Mouse (Mus musculus): ENCODE measurements around the gene Pgp.
"Not testable (repeated sequence)": the region's sequence is repeated elsewhere in the genome, so short reads cannot be mapped to it uniquely, and the experiment has no call there.

Pgp gene

DNA sequence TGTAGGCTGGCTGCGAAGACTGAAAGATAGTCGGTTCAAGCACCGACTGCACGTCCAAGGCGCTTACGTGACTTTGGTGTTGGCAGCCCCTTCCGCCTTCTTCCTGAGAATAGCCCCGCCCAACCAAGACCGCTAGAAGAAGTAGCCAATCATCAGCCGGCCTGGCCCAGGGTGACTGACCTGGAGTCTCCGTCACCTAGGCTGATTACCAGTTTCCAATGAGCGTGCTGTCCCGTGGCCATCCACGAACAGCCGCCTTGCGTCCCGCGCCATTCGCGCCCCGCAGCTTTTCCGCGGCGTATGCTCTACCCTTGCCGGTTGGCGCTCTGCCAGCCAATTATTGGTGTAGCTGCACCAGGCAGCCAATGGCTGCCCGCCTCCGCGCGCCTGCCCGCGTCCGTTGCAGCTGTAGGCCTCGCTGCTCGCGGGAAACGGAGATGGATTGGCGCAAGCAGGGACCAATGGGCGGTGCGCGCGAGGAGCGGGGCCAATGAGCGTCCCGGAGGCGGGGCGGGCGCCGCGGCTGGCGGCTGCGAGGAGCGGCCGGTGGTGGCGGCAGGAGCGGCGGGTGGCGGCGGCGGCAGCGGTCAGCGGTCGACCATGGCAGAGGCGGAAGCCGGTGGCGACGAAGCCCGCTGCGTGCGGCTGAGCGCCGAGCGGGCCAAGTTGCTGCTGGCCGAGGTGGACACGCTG lies at the start of gene Pgp, which contains the start of gene E4f1:
Pgp (plus strand) TSS at position 483 of the 693 bp plus-strand sequence.
E4f1 (minus strand) TSS at position 404 of the 693 bp plus-strand sequence.
- in situ Hi-C loops (cut with MboI, MseI): loop anchor here (25.0 kb wide), 1 partner anchor 1392 kb away; the partner anchor contains the start of genes Mcrip2 and Wdr90

DNA sequence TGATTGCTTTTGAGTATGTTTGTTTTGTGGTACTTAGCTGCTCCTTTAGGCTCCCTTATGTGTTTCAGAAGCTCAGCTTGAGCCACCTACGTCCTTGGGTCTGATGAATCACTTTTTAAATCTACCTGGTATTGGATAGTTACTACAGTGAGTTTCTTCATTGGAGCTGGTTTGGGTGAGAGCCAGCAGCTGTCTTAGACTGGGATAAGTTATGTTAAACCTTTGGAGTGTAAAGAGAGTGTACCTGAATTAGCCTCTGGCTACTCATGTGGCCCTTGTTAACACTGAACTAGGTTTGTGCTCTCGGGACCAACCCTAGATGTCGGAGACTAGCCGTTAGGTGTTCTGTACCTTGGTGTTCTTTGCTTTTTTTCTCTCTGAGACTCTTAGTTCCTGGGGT lies 47.1 kb upstream of the Pgp start:
- in situ Hi-C loops (cut with MboI, MseI): no loop called here

DNA sequence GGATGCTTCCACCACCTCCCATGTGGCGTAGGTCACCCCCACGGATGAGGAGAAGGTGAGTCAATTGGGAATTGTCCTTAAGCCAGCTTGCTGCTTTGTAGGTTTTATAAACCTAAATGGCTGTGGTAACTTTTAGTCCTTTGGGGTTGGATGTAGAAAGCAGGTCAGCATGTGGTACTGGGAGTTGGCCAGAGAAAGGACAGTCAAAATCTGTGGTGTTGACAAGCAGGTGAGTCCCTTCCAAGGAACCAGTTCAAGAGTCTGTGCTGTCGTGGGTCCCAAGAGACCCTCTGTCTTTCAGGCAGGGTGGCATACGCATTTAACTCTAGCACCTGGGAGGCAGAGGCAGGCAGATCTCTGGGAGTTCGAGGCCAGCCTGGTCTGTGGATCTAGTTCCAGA lies 45.7 kb upstream of the Pgp start:
- in situ Hi-C loops (cut with MboI, MseI): no loop called here

DNA sequence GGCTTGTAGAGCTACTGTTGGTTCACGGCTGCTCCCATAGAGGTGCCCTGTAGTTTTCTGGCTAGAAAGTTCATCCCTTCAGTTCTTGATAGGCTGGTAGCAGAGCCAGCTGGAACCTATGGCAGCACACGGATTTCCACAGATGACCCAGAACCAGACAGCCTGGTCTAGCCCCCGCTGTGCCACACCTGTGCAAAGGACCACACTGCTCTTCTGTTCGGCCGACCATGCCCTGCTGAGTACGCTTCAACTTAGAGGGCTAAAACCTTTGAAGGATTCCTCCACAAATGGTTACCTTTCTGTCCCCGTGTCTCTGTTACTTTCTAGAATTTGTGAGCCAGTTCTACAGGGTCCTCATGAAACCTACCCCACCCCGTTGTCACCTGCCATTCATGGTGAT lies 44.9 kb upstream of the Pgp start:
- in situ Hi-C loops (cut with MboI, MseI): not testable (repeated sequence)

DNA sequence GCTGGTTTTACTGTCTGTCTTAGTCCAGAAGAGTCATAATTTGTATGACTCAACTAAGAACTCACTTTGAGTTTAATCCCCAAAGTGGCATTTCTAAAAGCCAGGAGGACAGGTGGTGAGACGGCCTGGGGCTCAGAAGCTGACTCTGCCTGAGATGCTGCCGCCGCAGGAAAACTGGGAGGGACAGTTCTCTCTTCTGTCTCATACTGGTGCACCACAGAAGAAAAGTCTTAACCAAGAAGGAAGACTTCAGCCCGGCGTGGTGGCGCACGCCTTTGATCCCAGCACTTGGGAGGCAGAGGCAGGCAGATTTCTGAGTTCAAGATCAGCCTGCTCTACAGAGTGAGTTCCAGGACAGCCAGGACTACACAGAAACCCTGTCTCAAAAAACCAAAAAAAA lies 44.3 kb upstream of the Pgp start:
- in situ Hi-C loops (cut with MboI, MseI): no loop called here

DNA sequence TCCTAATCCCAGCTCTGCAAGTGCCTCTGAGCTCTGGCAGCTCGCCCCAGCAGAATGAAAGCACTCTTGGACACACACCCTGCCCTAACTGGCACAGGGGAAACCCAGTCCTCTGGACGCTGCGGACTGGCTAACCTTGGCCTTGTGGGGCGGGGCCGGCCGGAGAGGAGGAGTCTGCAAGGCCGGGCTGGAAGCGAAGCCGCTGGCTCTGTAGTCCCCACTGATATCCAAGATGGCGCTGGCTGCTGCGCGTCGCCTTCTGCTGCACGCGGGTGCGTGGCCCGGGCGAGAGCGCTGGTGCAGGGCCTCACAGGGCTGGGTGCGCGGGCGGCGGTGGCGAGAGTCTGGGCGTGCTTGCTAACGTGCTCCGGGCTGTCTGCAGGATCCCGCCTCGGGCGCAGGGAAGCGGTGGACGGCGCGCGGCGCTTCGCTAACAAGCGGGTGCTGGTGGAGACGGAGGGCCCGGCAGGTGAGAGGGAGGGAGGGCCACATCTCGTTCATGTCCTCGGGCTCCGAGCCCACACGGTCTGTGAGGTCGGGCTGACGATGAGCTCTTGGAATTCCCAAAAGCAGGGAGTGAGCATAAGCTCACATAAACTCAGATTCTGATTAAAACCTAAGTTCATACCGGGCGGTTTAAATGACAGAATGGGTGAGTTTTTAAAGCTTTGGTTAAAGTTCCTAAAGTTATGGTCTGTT lies 43.6 kb upstream of the Pgp start, which contains the start of gene Eci1:
Eci1 (plus strand) TSS at position 171 of the 699 bp plus-strand sequence.
- in situ Hi-C loops (cut with MboI, MseI): no loop called here

DNA sequence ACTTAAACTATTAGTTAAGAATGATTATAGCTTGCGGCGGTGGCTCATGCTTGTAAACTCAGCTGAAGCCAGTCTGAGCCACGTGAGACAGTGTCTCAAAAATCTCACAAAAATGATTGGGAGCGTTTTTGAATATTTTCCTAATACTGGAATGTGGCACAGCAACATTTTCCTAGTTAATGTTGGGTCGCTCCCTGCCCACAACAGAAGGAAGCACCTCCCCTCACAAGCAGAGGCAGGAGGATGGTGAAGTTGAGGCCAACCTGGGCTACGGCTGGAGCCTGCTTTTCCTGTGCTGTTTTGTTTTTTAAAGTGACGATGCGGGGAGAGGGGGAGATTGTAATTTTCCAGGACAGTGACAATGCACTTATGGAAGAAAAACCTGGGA lies 43.0 kb upstream of the Pgp start:
- in situ Hi-C loops (cut with MboI, MseI): no loop called here

DNA sequence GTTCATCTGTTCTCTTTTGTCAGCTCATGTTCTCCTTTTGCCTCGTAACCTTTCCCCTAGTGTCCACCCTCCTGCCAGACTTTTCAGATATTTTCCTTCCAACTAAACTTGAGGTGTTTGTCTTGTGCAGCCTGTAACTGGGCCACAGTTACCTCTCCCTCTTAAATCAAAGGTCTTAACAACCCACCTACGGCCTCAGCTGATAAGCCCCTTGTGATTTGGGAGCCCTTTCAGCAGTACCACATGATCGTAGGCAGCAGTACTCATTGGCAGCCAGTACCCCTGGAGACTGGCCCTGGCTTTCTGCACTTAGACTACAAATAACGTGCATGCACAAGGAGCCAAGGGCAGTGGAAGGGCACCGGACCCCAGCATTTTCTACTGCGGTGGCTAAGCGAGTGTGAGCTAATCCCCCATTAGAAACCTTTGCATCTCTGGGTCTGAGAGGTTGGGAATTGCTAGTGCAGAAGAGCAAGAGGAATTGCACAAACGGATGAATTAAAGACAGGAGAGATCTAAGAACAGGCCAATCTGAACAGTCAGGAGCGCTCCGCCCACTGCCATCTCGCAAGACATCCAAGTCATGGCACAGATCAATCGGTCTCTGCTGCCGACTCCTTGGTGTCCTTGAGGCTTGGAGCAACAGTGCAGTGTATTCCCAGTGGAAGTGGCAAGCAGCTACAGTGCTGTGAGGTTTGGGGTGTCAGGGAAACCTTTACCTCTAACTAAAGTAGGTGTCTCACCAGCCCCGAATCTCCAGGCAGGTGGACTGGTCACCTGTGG lies 40.8 kb upstream of the Pgp start:
- in situ Hi-C loops (cut with MboI, MseI): no loop called here

DNA sequence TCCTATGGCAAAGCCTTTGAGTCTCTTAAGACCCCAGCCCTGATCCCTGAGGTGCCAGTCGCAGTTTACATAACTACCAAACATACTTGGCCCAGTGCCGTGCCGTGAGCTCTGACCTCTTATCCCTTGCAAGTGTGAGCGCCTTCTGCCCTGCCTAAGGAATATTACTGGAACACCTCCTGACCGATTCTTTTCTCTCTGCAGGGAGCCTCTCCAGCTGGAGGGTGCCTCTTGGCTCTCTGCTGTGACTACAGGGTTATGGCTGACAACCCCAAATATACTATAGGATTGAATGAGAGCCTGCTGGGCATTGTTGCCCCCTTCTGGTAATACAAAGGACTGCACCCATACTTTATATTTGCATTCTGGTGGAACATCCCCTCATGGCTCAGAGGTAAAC lies 33.2 kb upstream of the Pgp start:
- in situ Hi-C loops (cut with MboI, MseI): loop anchor here (10.0 kb wide), 1 partner anchor 212 kb away; the partner anchor contains the start of gene Tedc2

DNA sequence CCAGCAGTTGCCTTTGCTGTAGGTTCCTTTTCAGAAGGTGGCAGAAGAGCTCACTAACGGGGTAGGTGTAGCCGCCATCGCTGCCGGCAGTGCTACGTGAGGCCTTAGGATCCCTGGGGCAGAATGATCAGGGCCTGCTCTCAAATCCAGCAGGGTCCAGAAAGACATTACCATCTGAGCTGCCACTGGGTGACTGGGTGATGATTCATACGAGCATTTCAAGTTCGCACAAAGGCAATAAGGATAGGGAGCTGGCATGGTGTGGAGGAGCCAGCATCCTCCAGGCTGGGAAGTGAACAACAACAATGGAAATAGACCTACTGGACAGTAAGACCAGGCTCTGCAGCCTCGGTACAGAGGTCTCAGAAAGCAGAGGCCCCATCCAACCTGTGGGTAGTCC lies 29.8 kb upstream of the Pgp start:
- in situ Hi-C loops (cut with MboI, MseI): no loop called here

DNA sequence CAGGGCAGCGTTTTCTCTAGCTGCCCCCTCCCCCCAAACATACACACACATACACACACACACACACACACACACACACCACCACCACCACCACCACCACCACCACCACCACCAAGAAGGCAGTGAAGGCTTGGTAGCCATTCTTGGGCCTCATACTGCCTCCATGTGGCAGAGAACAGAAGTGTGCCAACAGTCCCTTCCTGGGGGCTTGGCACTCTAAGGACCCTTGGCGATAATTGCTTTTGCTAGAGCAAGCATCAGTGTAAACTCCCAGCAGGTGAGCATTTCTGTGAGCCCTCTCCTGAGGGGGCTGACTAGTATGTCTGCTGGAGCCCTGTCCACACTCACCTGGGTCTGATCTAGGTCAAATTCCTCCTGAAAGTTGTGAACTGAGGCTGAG lies 29.0 kb upstream of the Pgp start:
- in situ Hi-C loops (cut with MboI, MseI): no loop called here

DNA sequence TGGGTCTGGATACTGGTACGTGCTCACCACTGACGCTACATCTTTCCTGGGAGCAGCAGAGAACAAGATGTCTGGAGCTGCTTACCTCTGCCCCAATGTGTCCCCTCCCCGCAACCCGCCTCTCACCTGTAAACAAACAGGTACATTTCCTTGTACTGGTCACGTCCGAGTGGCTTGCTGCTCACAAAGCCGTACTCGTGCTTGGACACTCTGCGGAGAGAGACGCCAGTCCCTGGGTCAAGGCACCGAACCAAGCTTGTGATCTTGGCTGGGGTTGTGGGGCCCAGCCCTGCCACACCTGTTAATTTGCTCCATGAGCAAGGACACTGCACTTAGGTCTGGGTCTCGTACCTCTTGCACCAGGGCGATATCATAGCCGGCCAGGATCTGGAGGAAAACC lies 28.1 kb upstream of the Pgp start:
- in situ Hi-C loops (cut with MboI, MseI): no loop called here

DNA sequence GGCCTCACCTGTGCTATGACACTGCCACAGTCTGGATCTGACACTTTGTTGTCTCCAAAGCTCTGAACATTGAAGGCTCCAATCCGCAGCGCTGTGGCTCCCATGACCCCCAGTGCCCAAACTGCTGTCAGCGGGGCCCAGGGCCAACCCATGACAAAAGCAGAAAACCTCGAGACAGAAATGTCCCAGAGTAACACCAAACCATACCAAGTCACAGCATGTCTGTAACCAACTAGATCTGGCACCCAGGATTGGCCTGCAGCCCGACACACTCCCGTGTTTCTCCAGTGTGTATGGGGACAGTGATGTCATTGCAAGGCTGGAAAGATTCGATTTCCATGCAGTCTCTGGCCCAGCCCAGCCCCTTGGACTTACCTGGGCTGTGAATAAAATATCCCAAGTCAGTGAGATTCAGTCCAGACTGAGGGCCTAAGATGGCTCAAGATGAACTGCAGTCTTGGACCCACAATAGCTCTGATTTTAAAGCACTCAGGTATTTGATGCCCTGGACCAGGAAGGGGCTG lies 27.5 kb upstream of the Pgp start, which contains the start of gene Dnase1l2:
Dnase1l2 (minus strand) TSS at position 474 of the 524 bp plus-strand sequence.
- in situ Hi-C loops (cut with MboI, MseI): no loop called here

DNA sequence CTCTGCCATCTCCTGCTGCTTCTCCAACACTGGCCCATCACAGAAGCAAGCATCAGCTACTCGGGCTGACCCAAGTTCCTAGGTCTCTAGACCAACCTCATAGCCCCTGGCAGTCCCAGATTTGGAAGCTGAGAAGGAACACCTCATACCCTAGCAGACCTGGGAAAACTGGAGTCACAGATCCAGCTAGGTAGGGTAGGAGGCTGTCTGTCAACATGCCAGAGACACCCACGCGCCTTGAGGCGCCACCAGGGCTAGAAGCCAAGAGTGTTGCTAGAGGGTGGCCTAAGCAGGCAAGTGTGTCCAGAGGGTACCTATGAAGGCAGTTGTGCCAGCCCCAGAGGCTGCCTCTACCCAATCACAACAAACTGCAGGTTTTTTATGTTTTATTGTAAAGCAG lies 26.8 kb upstream of the Pgp start:
- in situ Hi-C loops (cut with MboI, MseI): no loop called here

DNA sequence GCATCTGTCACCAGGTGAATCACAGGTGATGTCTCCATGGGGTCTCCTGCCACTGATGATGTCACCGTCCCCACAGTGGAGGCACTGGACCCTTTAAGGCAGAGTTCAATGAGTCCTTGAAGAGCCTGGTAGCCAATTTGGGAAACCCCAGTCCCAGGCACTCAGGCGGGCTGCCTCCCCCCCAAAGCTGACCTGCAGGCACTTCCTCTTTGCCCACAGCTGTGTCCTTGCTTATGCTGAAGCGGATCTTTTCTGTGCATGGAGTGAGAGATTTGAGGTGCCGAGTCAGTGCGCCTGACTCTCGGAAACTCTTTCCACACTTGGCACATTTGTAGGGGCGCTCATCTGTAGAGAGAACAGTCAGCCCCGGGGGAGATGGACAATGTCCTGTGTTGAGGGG lies 23.6 kb upstream of the Pgp start:
- in situ Hi-C loops (cut with MboI, MseI): no loop called here

DNA sequence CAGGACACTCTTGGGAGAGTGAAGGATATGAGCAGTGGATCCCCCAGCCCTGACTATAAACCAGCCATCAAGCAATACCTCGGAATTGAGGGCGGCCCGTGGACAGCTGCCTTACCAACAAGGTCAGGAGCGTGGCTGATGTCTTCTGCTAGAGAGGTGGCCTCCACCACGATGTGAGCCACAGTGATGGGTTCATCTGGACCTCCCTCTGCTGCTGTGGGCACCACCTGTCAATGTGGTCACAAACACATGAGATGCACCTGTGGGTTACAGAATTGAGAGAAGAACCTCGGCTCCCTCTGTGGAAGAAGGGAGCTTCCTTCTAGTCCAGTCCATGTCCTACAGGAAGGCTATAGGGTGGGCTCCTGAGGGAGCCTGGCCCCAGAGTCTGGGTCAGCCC lies 20.7 kb upstream of the Pgp start:
- in situ Hi-C loops (cut with MboI, MseI): no loop called here

DNA sequence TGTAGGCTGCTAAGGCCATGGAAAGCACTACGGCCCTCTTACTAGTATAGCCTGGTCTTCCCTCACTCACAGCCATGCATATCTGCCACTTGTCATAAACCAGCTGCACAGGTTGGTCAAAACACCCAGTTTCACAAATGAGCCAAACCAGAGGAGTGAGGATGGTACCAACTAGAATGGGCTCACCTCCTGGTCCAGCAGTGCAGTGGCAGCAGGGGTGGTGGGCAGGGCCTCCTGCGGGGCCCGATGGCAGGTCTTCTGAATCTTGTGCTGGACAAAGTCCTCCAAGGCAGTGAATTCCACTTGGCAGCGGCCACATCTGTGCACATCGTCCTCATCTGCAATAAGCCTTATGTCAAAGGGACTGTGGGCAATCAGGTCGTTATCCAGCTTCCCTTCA lies 19.0 kb upstream of the Pgp start:
- in situ Hi-C loops (cut with MboI, MseI): loop anchor here (25.0 kb wide), 1 partner anchor 1411 kb away; the partner anchor contains the start of genes Mcrip2 and Wdr90

DNA sequence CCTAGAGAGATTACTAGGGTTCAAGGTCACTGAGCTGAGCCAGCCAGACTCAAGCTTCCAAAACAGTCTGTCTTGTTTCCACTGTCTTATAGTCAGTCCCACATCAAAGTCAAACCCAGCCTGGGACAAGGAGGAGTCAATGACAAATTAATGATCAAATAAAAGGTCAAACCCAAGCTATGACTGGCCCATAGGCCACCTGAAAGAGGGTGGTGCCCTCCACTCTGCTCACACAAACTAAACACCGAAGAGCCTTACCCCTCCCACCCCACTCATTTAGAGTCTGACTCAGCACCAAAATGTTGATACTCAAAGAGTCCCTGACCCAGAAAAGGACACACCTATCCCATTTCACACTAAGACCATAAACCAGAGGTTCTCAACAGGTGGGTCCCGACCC lies 16.8 kb upstream of the Pgp start:
- in situ Hi-C loops (cut with MboI, MseI): loop anchor here (25.0 kb wide), 1 partner anchor 1409 kb away; the partner anchor contains the start of genes Mcrip2 and Wdr90

DNA sequence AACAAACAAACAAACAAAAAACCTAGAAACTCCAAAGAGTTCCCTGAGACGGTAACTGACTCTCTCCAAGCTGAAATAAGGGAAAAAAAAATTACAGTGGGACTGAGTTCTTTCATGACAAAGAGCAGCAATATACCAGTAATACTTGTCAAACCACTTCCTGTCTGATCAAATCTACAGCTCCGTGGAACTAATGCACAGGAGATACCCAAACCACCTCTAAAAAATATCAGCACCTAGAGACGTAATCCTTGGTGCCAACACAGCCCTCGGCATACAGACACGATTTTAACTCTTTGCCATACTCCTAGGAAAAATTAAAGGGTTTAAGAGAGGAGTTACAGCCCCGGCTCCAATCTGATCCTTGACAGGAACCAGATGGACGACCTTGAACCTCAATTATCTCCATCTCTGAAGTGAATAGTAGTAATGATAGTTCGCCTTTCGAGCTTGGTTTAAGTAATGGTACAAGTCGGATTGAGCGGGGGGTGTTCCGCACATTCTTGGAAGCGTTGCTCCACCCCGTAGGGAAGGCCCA lies 15.9 kb upstream of the Pgp start:
- in situ Hi-C loops (cut with MboI, MseI): loop anchor here (25.0 kb wide), 1 partner anchor 1408 kb away; the partner anchor contains the start of genes Mcrip2 and Wdr90

DNA sequence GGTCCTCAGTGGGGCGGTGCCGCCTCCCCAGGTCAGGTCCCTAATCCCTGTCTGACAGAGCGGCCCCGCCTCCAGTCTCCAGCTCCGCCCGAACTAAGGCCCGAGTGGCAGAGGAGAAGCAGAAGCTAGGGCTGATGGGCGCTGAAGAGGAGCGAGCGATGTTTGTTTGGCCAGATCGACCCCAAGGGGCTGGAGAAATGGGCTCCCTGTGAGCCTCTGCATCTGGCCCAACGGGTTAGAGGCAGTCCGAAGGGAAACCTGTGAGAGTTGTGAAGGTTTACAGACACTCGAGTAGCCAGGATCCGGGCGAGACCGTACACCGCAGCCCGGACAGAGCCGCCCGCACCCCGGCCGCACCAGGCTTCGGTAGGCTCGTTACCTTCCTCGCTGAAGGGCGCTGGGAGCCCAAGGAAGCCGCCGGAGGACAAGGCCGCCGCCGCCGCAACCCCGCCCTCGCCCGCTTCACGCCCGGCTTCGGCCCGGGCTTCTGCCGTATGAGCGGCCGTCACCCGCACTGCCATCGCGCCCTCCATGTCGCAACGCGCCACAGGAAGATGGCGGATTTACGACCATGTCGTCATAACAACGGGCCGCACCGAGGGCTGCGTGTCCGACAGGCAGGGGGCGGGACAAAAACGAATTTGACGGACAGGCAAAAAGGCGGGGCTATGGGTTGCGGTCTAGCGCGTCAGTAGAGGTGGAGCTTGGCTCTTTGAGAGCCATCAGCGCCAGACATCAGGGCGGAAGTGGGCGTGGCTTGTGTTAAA lies 15.3 kb upstream of the Pgp start:
- in situ Hi-C loops (cut with MboI, MseI): loop anchor here (5.0 to 25.0 kb wide), 2 partner anchors 973 to 1407 kb away; partner anchors contain the start of genes Mcrip2 and Wdr90
